Mouse (Mus musculus) neural tube, embryonic 11.5 days (tissue): ENCODE data around the gene Ccdc127. TPM values are rescaled to one million over a fixed set of nuclear protein-coding genes. Genes with fewer than 3 reads are reported as not detected.

Experiments
- ATAC-seq: fragments of 200-750 bp; cut with Nextera tagmentation; 2 replicates; pipeline ENCODE4 v1.8.0; 2017; ENCODE audit warnings: moderate number of reproducible peaks, mild to moderate bottlenecking, moderate TSS enrichment, moderate library complexity; ENCODE audit not compliant: insufficient read depth, low FRiP score, low TSS enrichment
- DNase-seq: peaks from one replicate; pipeline ENCODE4 v3.0.0-alpha.2; 2015; ENCODE audit warnings: low spot score
- H3K27ac ChIP-seq: fragments of 300-500 bp; sonication (generic); 2 replicates; pipeline ENCODE4 v1.5.1; 2014; ENCODE audit warnings: low read depth, mild to moderate bottlenecking, low read length
- H3K27me3 ChIP-seq: fragments of 300-500 bp; sonication (generic); 2 replicates; pipeline ENCODE4 v1.6.1; 2014; ENCODE audit warnings: mild to moderate bottlenecking, low read length, mixed read lengths; ENCODE audit not compliant: control insufficient read depth, insufficient read depth
- H3K36me3 ChIP-seq: fragments of 300-500 bp; sonication (generic); 2 replicates; pipeline ENCODE4 v1.6.1; 2014; ENCODE audit warnings: mild to moderate bottlenecking, low read length, moderate library complexity, mixed read lengths; ENCODE audit not compliant: control insufficient read depth, insufficient read depth
- H3K4me1 ChIP-seq: fragments of 300-500 bp; sonication (generic); 2 replicates; pipeline ENCODE4 v1.6.1; 2014; ENCODE audit warnings: low read length, mixed read lengths; ENCODE audit not compliant: control insufficient read depth, insufficient read depth
- H3K4me2 ChIP-seq: fragments of 300-500 bp; sonication (generic); 2 replicates; pipeline ENCODE4 v1.6.1; 2014; ENCODE audit warnings: low read depth, mild to moderate bottlenecking, moderate library complexity
- H3K4me3 ChIP-seq: fragments of 300-500 bp; sonication (generic); 2 replicates; pipeline ENCODE4 v1.5.1; 2014; ENCODE audit warnings: low read depth, low read length
- H3K9ac ChIP-seq: fragments of 300-500 bp; sonication (generic); 2 replicates; pipeline ENCODE4 v1.6.1; 2014; ENCODE audit warnings: mild to moderate bottlenecking, low read length
- H3K9me3 ChIP-seq: fragments of 300-500 bp; sonication (generic); 2 replicates; pipeline ENCODE4 v1.6.1; 2016; ENCODE audit warnings: low read length; ENCODE audit not compliant: control insufficient read depth
- WGBS: fragments of 180-500 bp; shearing (Covaris S2); extraction: QIAGEN DNeasy Blood & Tissue Kit; methylation state at CpG from one replicate; pipeline ENCODE4 v1.1.7; 2014; 5-methylcytosine and 5-hydroxymethylcytosine counted together
- polyA plus RNA-seq: library from polyadenylated mRNA; unstranded; fragments of >200 nt; fragmentation: Nextera tagmentation; extraction: Ambion mirVana; gene quantifications from 2 replicates; pipeline ENCODE4 v1.2.1, GENCODE M21; 2014

Ccdc127 gene
- polyA plus RNA-seq: 56.1 and 57.6 TPM in 2 replicates

DNA sequence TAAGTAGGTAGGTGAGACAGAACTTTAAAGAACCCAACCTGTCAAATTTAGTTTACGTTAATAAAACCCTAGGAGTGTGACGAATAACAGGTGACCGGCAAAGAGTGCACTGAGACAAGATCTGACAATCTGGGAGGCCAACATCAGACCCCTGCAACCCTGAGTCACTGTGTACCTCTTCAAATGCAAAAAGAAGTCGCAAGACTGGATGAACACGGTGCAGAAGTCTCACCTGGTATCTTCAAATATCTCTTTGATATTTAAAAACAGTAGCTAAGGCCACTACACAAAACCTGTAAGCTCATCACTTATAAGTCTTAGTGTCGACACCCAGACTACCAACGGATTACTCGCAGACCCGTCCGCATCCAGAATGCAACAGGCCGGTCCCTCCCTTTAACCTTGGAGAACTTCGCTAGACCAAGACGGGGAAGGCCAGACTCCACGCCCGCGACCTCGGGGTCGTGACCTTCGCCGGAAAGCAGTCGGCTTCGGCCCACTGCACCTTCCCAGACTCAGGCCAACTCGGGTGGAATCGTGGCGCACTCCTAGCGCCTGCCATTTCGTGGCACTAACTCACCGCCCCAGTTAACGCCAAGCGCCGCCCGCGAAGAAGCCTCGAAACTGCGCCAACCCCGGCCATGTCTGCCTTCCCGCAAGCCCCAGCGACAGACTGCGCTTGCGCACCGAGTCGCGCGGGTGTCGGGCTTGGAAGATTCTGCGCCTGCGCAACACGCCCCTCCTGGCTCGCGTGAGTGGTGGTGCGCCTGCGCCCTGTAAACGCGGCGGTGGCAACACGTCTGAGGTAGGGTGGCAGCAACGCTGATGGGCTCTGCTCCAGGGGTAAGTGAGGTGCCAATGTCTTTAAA, at the start of gene Ccdc127, which contains the start of gene Sdha:
Gene Ccdc127, plus strand, starts transcription at position 744 of the 869 bp plus-strand sequence.
Gene Sdha, minus strand, starts transcription at position 715 of the 869 bp plus-strand sequence.
- ATAC-seq (peak; percentile 97), DNase-seq (peak; percentile 99)
- peak within 1 kb of the TSS; percentile 77 for H3K4me2 ChIP-seq
- H3K36me3 ChIP-seq: no peaks in the 10 kb centered on the region
- H3K4me3 ChIP-seq: peak within 1 kb of the TSS; percentile 81
- H3K27ac ChIP-seq: 0 out of 2 replicates have a peak within 1 kb of the TSS, but pooled peaks have one; percentile 20
- 2% methylated on average over 57 of the region's 57 CpGs for WGBS
- H3K27me3 ChIP-seq: no peaks in the 10 kb centered on the region
- peaks cover 9% of the 10 kb centered on the region; the same call in 1 of the 2 replicates for H3K4me1 ChIP-seq
- no peaks in the 10 kb centered on the region for H3K9me3 ChIP-seq
- peak within 1 kb of the TSS; percentile 78 for H3K9ac ChIP-seq

DNA sequence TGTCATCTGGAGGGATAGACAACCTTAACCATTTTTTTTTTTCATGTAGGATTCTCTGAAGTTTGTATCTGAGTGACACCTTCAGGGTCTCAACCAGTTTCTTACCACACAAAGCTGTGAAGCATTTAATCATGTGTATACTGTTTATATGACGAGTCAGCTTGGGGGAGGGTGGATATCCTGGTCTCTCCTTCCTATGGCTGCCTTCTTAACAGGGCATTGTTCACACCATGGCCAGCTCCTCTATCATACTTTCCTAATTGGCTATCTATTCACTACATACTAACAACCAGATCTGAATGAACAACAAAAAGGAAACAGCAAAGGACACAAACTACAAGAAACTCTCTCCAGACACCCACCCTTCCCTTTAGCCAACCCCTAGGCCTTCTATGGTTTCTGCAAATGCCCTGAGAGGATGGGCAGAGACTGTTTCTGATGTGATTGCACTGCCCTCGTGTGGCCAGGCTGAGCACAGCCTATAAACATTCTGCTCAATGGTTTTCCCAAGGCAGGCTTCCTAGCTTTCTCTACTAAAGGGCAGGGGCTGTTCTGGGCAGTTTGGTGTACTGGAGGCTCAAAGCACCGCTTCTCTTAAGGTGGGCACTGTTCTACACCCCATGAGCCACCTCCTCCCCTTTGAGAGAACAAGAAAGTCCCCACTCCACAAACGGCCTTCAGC, 49.0 kb upstream of the Ccdc127 start:
- no peak overlapping the region for H3K4me3 ChIP-seq
- no peak overlapping the region for H3K27ac ChIP-seq
- DNase-seq (peak; percentile 77), ATAC-seq (peak; percentile 73)
- H3K9ac ChIP-seq: no peak overlapping the region
- H3K36me3 ChIP-seq: no peaks in the 10 kb centered on the region; the same call in 1 of the 2 replicates
- H3K4me2 ChIP-seq: no peak overlapping the region
- 50% methylated on average over 4 of the region's 4 CpGs for WGBS
- H3K27me3 ChIP-seq: no peaks in the 10 kb centered on the region
- H3K9me3 ChIP-seq: no peaks in the 10 kb centered on the region
- no peaks in the 10 kb centered on the region for H3K4me1 ChIP-seq

DNA sequence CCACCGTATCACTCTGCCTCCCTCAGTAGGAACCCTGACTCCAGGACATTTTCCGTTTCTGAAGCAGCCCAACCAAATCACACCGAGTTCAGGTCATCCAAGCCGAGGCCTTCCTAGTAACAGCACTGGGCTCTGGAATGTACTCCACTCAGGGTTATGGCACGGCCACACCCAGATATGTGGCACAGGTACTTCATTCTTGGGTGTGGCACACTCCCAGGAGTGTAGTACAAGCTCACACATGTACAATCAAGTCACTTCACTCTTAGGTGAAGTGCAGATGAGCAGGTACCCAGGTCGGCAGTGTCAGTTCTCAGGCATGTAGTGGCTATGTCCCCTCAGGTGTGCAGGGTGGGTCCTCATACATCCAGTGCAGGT, 48.5 kb upstream of the Ccdc127 start:
- no peak overlapping the region for H3K27ac ChIP-seq
- H3K4me1 ChIP-seq: no peaks in the 10 kb centered on the region
- H3K36me3 ChIP-seq: no peaks in the 10 kb centered on the region; the same call in 1 of the 2 replicates
- no peak overlapping the region for H3K4me2 ChIP-seq
- ATAC-seq (peak; percentile 45; the same call in 1 of the 2 replicates), DNase-seq (no peak)
- H3K9ac ChIP-seq: no peak overlapping the region
- no peaks in the 10 kb centered on the region for H3K9me3 ChIP-seq
- 81% methylated on average over 6 of the region's 6 CpGs for WGBS
- H3K4me3 ChIP-seq: no peak overlapping the region
- no peaks in the 10 kb centered on the region for H3K27me3 ChIP-seq

DNA sequence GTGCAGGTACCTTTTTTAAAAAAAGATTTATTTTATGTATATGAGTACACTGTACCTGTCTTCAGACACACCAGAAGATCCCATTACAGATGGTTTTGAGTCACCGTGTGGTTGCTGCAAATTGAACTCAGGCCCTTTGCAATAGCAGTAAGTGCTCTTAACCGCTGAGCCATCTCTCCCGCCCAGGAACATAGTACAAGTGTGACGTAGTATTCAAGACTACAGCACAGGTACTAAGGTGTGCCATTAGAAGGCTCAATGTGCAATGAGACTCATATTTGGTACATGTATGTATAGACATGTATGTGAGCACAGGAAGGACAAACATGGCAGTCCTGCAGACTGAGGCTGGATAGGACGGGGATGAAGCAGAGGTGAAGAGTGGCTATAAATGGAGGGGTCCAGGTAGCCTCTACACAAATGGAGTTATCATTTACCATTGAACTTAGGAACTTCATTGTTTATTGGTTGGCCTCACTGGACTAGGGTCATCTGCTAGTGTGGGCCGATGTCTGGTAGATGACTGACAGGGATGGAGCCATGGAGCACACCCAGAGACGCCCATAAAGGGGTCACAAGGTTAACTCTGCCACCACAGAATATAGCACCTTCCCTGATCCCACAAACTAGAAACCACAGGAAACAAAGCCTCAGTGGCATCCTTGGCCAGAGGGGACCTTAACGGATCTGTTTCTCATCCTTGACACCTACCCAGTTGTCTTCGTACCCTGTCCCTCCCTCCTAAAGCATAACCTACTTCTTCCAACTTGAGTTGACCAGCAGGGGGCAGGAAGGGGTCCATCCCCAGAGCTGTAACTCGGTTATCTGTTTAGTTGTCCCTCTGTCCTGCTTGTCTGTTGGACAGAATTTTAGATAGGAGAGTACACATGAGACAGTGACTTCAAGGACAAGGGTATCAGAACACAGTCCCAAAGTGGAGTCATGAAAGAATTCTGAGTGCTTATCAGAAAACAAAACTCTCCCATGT, 47.8 kb upstream of the Ccdc127 start:
- WGBS: 85% methylated on average over 10 of the region's 10 CpGs
- H3K27ac ChIP-seq: no peak overlapping the region
- ATAC-seq (peak; percentile 13; the same call in 1 of the 2 replicates), DNase-seq (no peak)
- H3K27me3 ChIP-seq: no peaks in the 10 kb centered on the region
- no peak overlapping the region for H3K4me3 ChIP-seq
- H3K9me3 ChIP-seq: no peaks in the 10 kb centered on the region
- no peak overlapping the region for H3K9ac ChIP-seq
- no peaks in the 10 kb centered on the region for H3K4me1 ChIP-seq
- H3K4me2 ChIP-seq: no peak overlapping the region
- no peaks in the 10 kb centered on the region; the same call in 1 of the 2 replicates for H3K36me3 ChIP-seq

DNA sequence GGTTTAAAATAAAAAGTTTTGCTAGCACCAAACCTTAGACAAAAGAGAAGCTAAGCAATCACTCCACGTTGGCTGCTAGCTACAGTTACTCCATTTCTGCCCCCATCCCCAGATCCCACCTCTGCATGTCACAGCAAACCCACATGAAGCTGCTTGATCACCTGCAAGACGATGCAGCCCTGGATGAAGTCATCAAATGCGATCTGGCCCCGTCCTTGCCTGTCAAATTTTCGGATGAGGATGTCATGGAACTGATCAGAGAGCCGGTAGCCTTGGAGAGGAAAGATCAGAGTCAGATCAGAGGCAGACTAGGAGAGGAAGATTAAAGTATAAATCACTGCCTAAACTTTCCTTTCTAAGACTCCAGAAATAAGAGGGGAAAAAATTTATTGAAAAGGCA, 44.7 kb upstream of the Ccdc127 start:
- DNase-seq (no peak), ATAC-seq (no peak)
- no peaks in the 10 kb centered on the region for H3K27me3 ChIP-seq
- no peak overlapping the region for H3K27ac ChIP-seq
- H3K4me2 ChIP-seq: no peak overlapping the region
- H3K4me1 ChIP-seq: no peaks in the 10 kb centered on the region
- no peaks in the 10 kb centered on the region for H3K9me3 ChIP-seq
- no peaks in the 10 kb centered on the region; the same call in 1 of the 2 replicates for H3K36me3 ChIP-seq
- no peak overlapping the region for H3K9ac ChIP-seq
- no peak overlapping the region for H3K4me3 ChIP-seq
- WGBS: 88% methylated on average over 6 of the region's 6 CpGs

DNA sequence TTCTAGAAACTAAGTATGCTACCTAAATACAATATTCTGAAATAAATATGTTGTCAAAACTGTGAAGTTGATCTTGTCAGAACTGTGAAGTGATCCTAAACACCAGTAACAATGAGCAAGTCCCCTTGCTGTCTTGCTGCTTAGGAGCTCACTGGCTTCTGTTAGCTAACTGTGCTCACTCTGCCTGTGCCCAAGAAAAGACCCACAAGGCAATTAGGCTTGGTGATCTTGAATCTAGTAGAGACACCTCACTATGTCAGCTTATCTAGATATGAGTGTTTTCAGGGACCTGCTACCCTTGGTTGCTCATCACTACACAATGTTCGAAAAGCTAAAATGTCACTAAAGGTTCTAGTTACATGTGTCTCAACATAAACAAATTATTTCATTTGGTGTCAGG, 44.3 kb upstream of the Ccdc127 start:
- H3K27me3 ChIP-seq: no peaks in the 10 kb centered on the region

DNA sequence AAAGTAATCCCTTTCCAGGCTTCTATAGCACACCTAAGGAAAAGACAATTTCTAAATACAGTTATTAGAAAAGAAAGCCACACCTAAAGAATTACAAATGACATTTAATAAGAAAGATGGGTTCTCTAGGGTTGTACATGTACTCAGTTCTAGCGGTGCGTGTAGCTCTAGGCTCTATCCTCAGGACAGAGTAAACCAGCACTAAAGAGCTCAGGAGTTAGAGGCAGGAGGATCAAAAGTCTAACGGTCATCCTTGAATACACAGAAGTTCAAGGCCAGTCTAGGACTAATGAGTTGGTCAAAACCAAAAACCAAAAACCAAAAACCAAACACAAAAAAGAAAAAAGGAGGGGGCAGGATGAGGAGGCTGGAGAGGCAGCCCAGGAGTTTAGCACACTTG, 35.5 kb upstream of the Ccdc127 start:
- DNase-seq: no peak
- H3K4me3 ChIP-seq: no peak overlapping the region
- ATAC-seq: no peak
- no peak overlapping the region for H3K9ac ChIP-seq
- peaks cover 6% of the 10 kb centered on the region; the same call in 1 of the 2 replicates for H3K4me1 ChIP-seq
- no peaks in the 10 kb centered on the region for H3K36me3 ChIP-seq
- 94% methylated on average over 3 of the region's 3 CpGs for WGBS
- no peak overlapping the region for H3K27ac ChIP-seq
- no peaks in the 10 kb centered on the region for H3K9me3 ChIP-seq
- no peaks in the 10 kb centered on the region for H3K27me3 ChIP-seq
- H3K4me2 ChIP-seq: no peak overlapping the region

More for the DNA sequence above, 44.3 kb upstream of the Ccdc127 start:
- WGBS: 94% methylated on average over 1 of the region's 1 CpGs
- Histone ChIP-seq H3K4me3 (no peak overlapping the region), H3K9ac (no peak overlapping the region), H3K4me2 (no peak overlapping the region), H3K4me1 (no peaks in the 10 kb centered on the region), H3K27ac (no peak overlapping the region), H3K36me3 (no peaks in the 10 kb centered on the region; the same call in 1 of the 2 replicates), H3K9me3 (no peaks in the 10 kb centered on the region)
- ATAC-seq (no peak), DNase-seq (no peak)

DNA sequence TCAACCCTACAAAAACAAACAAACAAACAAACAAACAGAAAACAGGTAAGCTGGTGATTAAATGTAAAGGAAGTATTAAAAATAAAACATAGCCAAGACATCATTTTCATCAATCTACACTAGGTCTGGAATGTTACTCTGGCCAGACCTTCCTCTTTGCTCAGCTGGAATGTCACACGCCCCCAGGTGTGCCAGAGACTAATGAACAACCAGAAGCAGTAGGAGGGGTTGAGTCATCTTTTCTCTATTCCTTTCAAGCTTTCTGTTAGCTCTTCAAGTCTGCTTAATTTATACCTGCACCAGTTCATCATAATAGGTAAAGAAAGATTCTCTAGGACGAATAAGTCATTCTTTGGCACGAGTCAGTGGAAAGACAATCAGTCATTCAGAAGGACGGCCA, 33.7 kb upstream of the Ccdc127 start:
- H3K36me3 ChIP-seq: peaks cover 2% of the 10 kb centered on the region; the same call in 1 of the 2 replicates
- ATAC-seq (no peak), DNase-seq (no peak)
- H3K9ac ChIP-seq: peak overlapping the region; percentile 86
- H3K4me1 ChIP-seq: peaks cover 6% of the 10 kb centered on the region; the same call in 1 of the 2 replicates
- H3K27me3 ChIP-seq: no peaks in the 10 kb centered on the region
- 29% methylated on average over 4 of the region's 4 CpGs for WGBS
- H3K4me3 ChIP-seq: peak overlapping the region; percentile 84
- no peak overlapping the region for H3K27ac ChIP-seq
- H3K9me3 ChIP-seq: no peaks in the 10 kb centered on the region
- peak overlapping the region; percentile 72 for H3K4me2 ChIP-seq
